16 mouse cellular contexts compared by ENCODE assay signal in genomic region chr6:88054081-88054835, GRCm38 (mm10). TPM values are rescaled to one million over a fixed set of nuclear protein-coding genes. Genes with fewer than 3 reads are reported as not detected.
DNase-seq lines count a peak whose midpoint lies in the region; ATAC-seq and TF ChIP-seq lines count a peak whose summit lies in the region.
"Had no signal": no experiment of that assay in that cellular context is flagged by ENCODE, and none has a peak within 500 bp of the region (broad histone marks: within the 10 kb centered on the region; RNA-seq: fewer than 3 reads in every experiment).

No protein-coding gene starts in this region.

- peaks cover 35% of the 10 kb centered on the region for H3K4me1 ChIP-seq in bone marrow macrophage, adult 2 months (ENCODE audit: control insufficient read depth, insufficient read depth, low read length)
- H3K4me1 ChIP-seq in lung, postnatal 0 days (ENCODE audit: insufficient read depth, low read depth, low read length) = peaks cover 10% of the 10 kb centered on the region; the same call in 1 of the 2 replicates
- peaks cover 3% of the 10 kb centered on the region; the same call in 1 of the 2 replicates for H3K4me1 ChIP-seq in stomach, embryonic 16.5 days (ENCODE audit: control insufficient read depth, insufficient read depth, low read length)
- H3K4me1 ChIP-seq: forebrain, embryonic 12.5 days; kidney, embryonic 15.5 days; midbrain, embryonic 10.5 days had no signal

- 42% methylated on average over 9 of the region's 9 CpGs for WGBS in lung, postnatal 0 days
- WGBS in stomach, embryonic 16.5 days = 39% methylated on average over 9 of the region's 9 CpGs

- H3K9me3 ChIP-seq in lung, postnatal 0 days (ENCODE audit: low read length) = no peaks in the 10 kb centered on the region
- no peaks in the 10 kb centered on the region for H3K9me3 ChIP-seq in stomach, embryonic 16.5 days (replicated peaks; ENCODE audit: control insufficient read depth, low read length)
- H3K9me3 ChIP-seq: forebrain, embryonic 12.5 days; kidney, embryonic 15.5 days; midbrain, embryonic 10.5 days had no signal

- ATAC-seq in lung, postnatal 0 days = peak; percentile 70
- ATAC-seq in stomach, embryonic 16.5 days (ENCODE audit: insufficient read depth, low FRiP score) = no peak
- ATAC-seq in frontal cortex, adult (ENCODE audit: low TSS enrichment) = no peak

- H3K27ac ChIP-seq in bone marrow macrophage, adult 2 months (ENCODE audit: insufficient read depth, low read depth, low read length) = peak overlapping the region; percentile 11
- H3K27ac ChIP-seq in lung, postnatal 0 days (ENCODE audit: low read length) = peak overlapping the region; percentile 55
- H3K27ac ChIP-seq in stomach, embryonic 16.5 days (ENCODE audit: low read length) = peak overlapping the region; percentile 12; the same call in 1 of the 2 replicates
- H3K27ac ChIP-seq: forebrain, embryonic 12.5 days; kidney, embryonic 15.5 days; midbrain, embryonic 10.5 days had no signal

- DNase-seq in kidney, adult 9 months = peak; percentile 64
- DNase-seq in kidney, adult 11 months = no peak
- DNase-seq in lung, postnatal 0 days (ENCODE audit: low spot score) = peak; percentile 86
- DNase-seq in heart, adult 18-20 months = no peak
- DNase-seq: cerebellum, adult 8-10 months; gastrocnemius, postnatal 36 days; heart, postnatal 10 days; right cerebral cortex, postnatal 25 days; thymus, postnatal 14 days had no signal

- no peak for TF ChIP-seq EP300 in lung, postnatal 0 days (IDR thresholded peaks at IDR 0.05)

- H3K27me3 ChIP-seq in lung, postnatal 0 days (replicated peaks; ENCODE audit: insufficient read depth, low read length) = no peaks in the 10 kb centered on the region
- no peaks in the 10 kb centered on the region for H3K27me3 ChIP-seq in stomach, embryonic 16.5 days (ENCODE audit: control insufficient read depth, insufficient read depth, low read length)
- H3K27me3 ChIP-seq: kidney, embryonic 15.5 days had no signal

- H3K9ac ChIP-seq in lung, postnatal 0 days (replicated peaks; ENCODE audit: low read depth) = no peak overlapping the region
- no peak overlapping the region for H3K9ac ChIP-seq in stomach, embryonic 16.5 days (ENCODE audit: low read length)
- H3K9ac ChIP-seq: forebrain, embryonic 12.5 days; kidney, embryonic 15.5 days had no signal

- no peaks in the 10 kb centered on the region for H3K36me3 ChIP-seq in lung, postnatal 0 days (ENCODE audit: insufficient read depth, low read length)
- no peaks in the 10 kb centered on the region for H3K36me3 ChIP-seq in stomach, embryonic 16.5 days (ENCODE audit: control insufficient read depth, insufficient read depth, low read length)
- H3K36me3 ChIP-seq: forebrain, embryonic 12.5 days; kidney, embryonic 15.5 days; midbrain, embryonic 10.5 days had no signal

- no peak overlapping the region for H3K4me3 ChIP-seq in bone marrow macrophage, adult 2 months (ENCODE audit: insufficient read depth, low read length)
- H3K4me3 ChIP-seq in lung, postnatal 0 days (ENCODE audit: low read depth, low read length) = no peak overlapping the region
- H3K4me3 ChIP-seq in stomach, embryonic 16.5 days (replicated peaks; ENCODE audit: low read length) = no peak overlapping the region
- H3K4me3 ChIP-seq: forebrain, embryonic 12.5 days; kidney, embryonic 15.5 days; midbrain, embryonic 10.5 days had no signal

- no peak for TF ChIP-seq CTCF in bone marrow macrophage, adult 2 months (IDR thresholded peaks at IDR 0.05; ENCODE audit: low read depth, low read length)
- no peak for TF ChIP-seq CTCF in lung, postnatal 0 days (IDR thresholded peaks at IDR 0.05)

- no peak overlapping the region for H3K4me2 ChIP-seq in lung, postnatal 0 days (replicated peaks; ENCODE audit: low read depth, low read length)
- H3K4me2 ChIP-seq in stomach, embryonic 16.5 days (ENCODE audit: low read depth, low read length) = no peak overlapping the region
- H3K4me2 ChIP-seq: forebrain, embryonic 12.5 days; heart, embryonic 11.5 days; kidney, embryonic 15.5 days had no signal

- TF ChIP-seq POLR2A in bone marrow macrophage, adult 2 months (IDR thresholded peaks at IDR 0.05; ENCODE audit: borderline replicate concordance, low read depth, low read length) = no peak

RNA-seq across cellular contexts. Expression of gene Rab7, which starts 9.2 kb away (rescaled TPM):
- 475 and 476 TPM in 2 replicates for polyA plus RNA-seq in bone marrow macrophage, adult 2 months (2012; ENCODE audit: insufficient read depth, insufficient read length, missing spikeins)
- 242 and 253 TPM in 2 replicates for polyA plus RNA-seq in lung, postnatal 0 days (2015; fragmentation: Nextera tagmentation; extraction: Ambion mirVana)
- 246 and 267 TPM in 2 replicates for polyA plus RNA-seq in stomach, embryonic 16.5 days (2015; fragmentation: Nextera tagmentation; extraction: Ambion mirVana)
- total RNA-seq in heart, adult 18-20 months (2021) = 100 to 1,000 TPM; 271 to 283 TPM

RNA-seq across cellular contexts. Expression of gene Rpn1, which starts 30.0 kb away (rescaled TPM):
- 148 and 185 TPM in 2 replicates for polyA plus RNA-seq in bone marrow macrophage, adult 2 months (2012; ENCODE audit: insufficient read depth, insufficient read length, missing spikeins)
- polyA plus RNA-seq in lung, postnatal 0 days (2015; fragmentation: Nextera tagmentation; extraction: Ambion mirVana) = 209 and 226 TPM in 2 replicates
- polyA plus RNA-seq in stomach, embryonic 16.5 days (2015; fragmentation: Nextera tagmentation; extraction: Ambion mirVana) = 468 and 478 TPM in 2 replicates
- total RNA-seq in heart, adult 18-20 months (2021) = 100 to 1,000 TPM; 104 to 108 TPM

Comparison
In these comparisons a context has a peak if more than half of its experiments do, and no peak if none do; other contexts are left out.
1. DNase-seq: peak in kidney, adult 9 months (single experiment) and lung, postnatal 0 days (single experiment); none in kidney, adult 11 months (single experiment) and heart, adult 18-20 months (0 of 2).
2. Peak in every context shown above with its lines, with median percentiles within 50 percentile points of each other: H3K27ac ChIP-seq.